Mouse (Mus musculus) kidney, adult 18-20 months (tissue): ENCODE measurements at regions not wholly inside any gene's neighbourhood (a gene's known extent, or its start where the extent isn't known, plus 50 kb on each side); places are given as distances from the start of the nearest gene placed in this dataset.
"Not testable (repeated sequence)": the region's sequence is repeated elsewhere in the genome, so short reads cannot be mapped to it uniquely, and the experiment has no call there.

ENCODE experiments used
- DNase-seq: peaks from one replicate; pipeline ENCODE4 v3.0.0; 2021

GRCm38 (mm10) chrX:70606349-70606748, 129.4 kb upstream of the Tmem185a start:
- no peak for DNase-seq

- DNase-seq, result peak; percentile 9
Measured at GRCm38 (mm10) chrX:70582344-70582743, 105.4 kb upstream of the Tmem185a start.

- no peak for DNase-seq
Measured at GRCm38 (mm10) chrX:70580171-70580570, 103.2 kb upstream of the Tmem185a start.

- DNase-seq, result not testable (repeated sequence)
Measured at GRCm38 (mm10) chrX:70574243-70574642, 97.3 kb upstream of the Tmem185a start.

GRCm38 (mm10) chrX:70570586-70570985, 93.6 kb upstream of the Tmem185a start:
- not testable (repeated sequence) for DNase-seq

- DNase-seq, result not testable (repeated sequence)
Measured at GRCm38 (mm10) chrX:70569339-70569979, 92.5 kb upstream of the Tmem185a start.
